Mouse (Mus musculus) embryo, embryonic 10.5 days (tissue): ENCODE results near the gene Ggt5.

ENCODE experiments used
- DNase-seq: peaks from one replicate; pipeline ENCODE4 v3.0.0-alpha.2; 2015; ENCODE audit warnings: low spot score

The Ggt5 gene

GRCm38 (mm10) chr10:75625920-75626319 lies 36.8 kb downstream of the Ggt5 start:
- no peak for DNase-seq

- DNase-seq: no peak
These were observed 37.9 kb downstream of the Ggt5 start for GRCm38 (mm10) chr10:75626991-75627390.

GRCm38 (mm10) chr10:75627490-75627889 lies 38.4 kb downstream of the Ggt5 start:
- no peak for DNase-seq

- DNase-seq: peak; percentile 13
These were observed 43.5 kb downstream of the Ggt5 start for GRCm38 (mm10) chr10:75632633-75633032.

- DNase-seq: no peak
These were observed 43.9 kb downstream of the Ggt5 start for GRCm38 (mm10) chr10:75633048-75633447.

GRCm38 (mm10) chr10:75633576-75634139 lies 44.5 kb downstream of the Ggt5 start:
- no peak for DNase-seq

- no peak for DNase-seq
These were observed 45.5 kb downstream of the Ggt5 start for GRCm38 (mm10) chr10:75634610-75635009.

GRCm38 (mm10) chr10:75635019-75635692 lies 46.0 kb downstream of the Ggt5 start:
- no peak for DNase-seq

- DNase-seq: peak; percentile 94
These were observed 46.5 kb downstream of the Ggt5 start for GRCm38 (mm10) chr10:75635693-75636055.

- DNase-seq: no peak
These were observed 47.1 kb downstream of the Ggt5 start for GRCm38 (mm10) chr10:75636084-75636786.

GRCm38 (mm10) chr10:75637711-75638110 lies 48.6 kb downstream of the Ggt5 start:
- no peak for DNase-seq

GRCm38 (mm10) chr10:75641721-75642222 lies 52.6 kb downstream of the Ggt5 start:
- no peak for DNase-seq

- no peak for DNase-seq
These were observed 53.3 kb downstream of the Ggt5 start for GRCm38 (mm10) chr10:75642436-75642835.

GRCm38 (mm10) chr10:75642891-75643290 lies 53.8 kb downstream of the Ggt5 start:
- DNase-seq: no peak

- peak; percentile 71 for DNase-seq
These were observed 54.7 kb downstream of the Ggt5 start, which contains the start of gene Susd2 for GRCm38 (mm10) chr10:75643741-75644343. Gene Susd2 (minus strand): TSS chr10:75644008.

- DNase-seq: no peak
These were observed 56.5 kb downstream of the Ggt5 start for GRCm38 (mm10) chr10:75645616-75646015.

- DNase-seq: no peak
These were observed 57.3 kb downstream of the Ggt5 start for GRCm38 (mm10) chr10:75646406-75646805.

GRCm38 (mm10) chr10:75647362-75647761 lies 58.2 kb downstream of the Ggt5 start:
- no peak for DNase-seq

- DNase-seq: no peak
These were observed 59.0 kb downstream of the Ggt5 start for GRCm38 (mm10) chr10:75648091-75648490.

- no peak for DNase-seq
These were observed 59.9 kb downstream of the Ggt5 start for GRCm38 (mm10) chr10:75649001-75649400.

GRCm38 (mm10) chr10:75649406-75649995 lies 60.4 kb downstream of the Ggt5 start:
- no peak for DNase-seq

- no peak for DNase-seq
These were observed 61.3 kb downstream of the Ggt5 start for GRCm38 (mm10) chr10:75650306-75650902.
